Mouse (Mus musculus) stomach, embryonic 14.5 days (tissue): ENCODE measurements around the gene Gm20379. TPM values are rescaled to one million over a fixed set of nuclear protein-coding genes. Genes with fewer than 3 reads are reported as not detected.

ENCODE experiments used
- polyA plus RNA-seq: library from polyadenylated mRNA; unstranded; fragments of >200 nt; fragmentation: Nextera tagmentation; extraction: Ambion mirVana; gene quantifications from 2 replicates; pipeline ENCODE4 v1.2.1, GENCODE M21; 2014

Gm20379 gene
- polyA plus RNA-seq, 1 experiment from 2014 or later = 1.8 TPM

Other genes starting within 250 kb of the Gm20379 start
- gene Rasgrf2, start 174.3 kb upstream of the Gm20379 start, polyA plus RNA-seq = 0.14 and 0.35 TPM in 2 replicates
- 15.3 and 16.3 TPM in 2 replicates for gene Dhfr, start 48.7 kb downstream of the Gm20379 start, polyA plus RNA-seq
- 30.9 and 31.6 TPM in 2 replicates for gene Msh3, start 49.0 kb downstream of the Gm20379 start, polyA plus RNA-seq
- gene Ankrd34b, start 119.9 kb downstream of the Gm20379 start, polyA plus RNA-seq = 0.11 and 0.19 TPM in 2 replicates
- gene Fam151b, start 178.0 kb downstream of the Gm20379 start, polyA plus RNA-seq = 0.42 and 0.45 TPM in 2 replicates
- 14.6 TPM in 2 replicates for gene Zfyve16, start 224.9 kb downstream of the Gm20379 start, polyA plus RNA-seq